Mouse (Mus musculus) spleen, postnatal 10 days (tissue): Measurements from ENCODE around the gene Carmil2.

ENCODE experiments used
- DNase-seq, 2 experiments: peaks; one replicate each; pipeline ENCODE4 v3.0.0; 2021 to 2022; ENCODE audit warnings: low spot score in 2 of 2

Carmil2 gene

DNA sequence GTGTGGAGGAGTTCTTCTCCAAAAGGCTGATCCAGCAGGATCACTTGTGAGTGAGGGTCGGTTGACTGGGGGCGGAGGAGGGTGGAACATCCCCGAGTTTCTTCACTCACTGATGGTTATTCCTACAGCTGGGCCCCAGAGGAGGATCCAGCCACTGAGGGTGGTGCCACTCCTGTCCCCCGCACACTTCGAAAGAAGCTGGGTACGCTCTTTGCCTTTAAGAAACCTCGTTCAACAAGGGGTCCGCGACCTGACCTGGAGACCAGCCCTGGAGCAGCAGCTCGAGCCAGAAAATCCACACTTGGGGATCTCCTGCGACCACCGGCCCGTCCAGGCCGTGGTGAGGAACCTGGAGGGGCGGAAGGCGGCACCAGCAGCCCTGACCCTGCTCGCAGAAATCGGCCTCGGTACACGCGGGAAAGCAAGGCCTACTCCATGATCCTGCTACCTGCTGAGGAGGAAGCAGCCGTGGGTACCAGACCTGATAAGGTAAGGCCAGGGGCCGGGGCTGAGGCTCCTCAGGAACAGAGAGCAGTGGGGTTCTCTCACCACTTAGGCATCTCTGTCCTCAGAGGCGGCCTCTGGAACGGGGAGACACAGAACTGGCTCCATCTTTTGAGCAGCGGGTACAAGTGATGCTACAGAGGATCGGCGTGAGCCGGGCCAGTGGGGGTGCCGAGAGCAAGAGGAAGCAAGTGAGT is 9.2 kb downstream of the Carmil2 start:
- DNase-seq, result no peak

DNA sequence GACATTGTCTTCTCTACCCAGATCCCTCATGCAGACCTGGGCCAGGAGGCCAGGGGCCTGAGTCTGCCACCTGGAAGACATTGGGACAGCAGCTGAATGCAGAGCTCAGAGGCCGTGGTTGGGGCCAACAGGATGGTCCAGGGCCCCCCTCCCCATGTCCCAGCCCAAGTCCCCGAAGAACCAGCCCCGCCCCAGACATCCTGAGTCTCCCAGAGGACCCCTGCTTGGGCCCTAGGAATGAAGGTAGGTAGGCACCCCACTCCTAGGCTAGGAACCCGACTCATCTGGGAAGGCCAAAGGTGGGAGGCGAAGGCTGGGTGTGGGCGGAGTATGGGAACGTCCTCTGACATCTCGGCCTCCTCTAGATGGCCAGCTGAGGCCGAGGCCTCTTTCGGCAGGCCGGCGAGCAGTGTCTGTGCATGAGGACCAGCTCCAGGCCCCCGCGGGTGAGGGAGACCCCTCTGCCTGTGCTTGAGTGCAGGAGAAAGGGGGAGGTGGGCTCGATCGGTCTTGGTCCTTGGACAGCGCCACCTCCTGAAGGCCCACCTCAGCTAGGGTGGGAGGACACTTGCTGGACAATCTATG is 11.2 kb downstream of the Carmil2 start:
- DNase-seq, result no peak

DNA sequence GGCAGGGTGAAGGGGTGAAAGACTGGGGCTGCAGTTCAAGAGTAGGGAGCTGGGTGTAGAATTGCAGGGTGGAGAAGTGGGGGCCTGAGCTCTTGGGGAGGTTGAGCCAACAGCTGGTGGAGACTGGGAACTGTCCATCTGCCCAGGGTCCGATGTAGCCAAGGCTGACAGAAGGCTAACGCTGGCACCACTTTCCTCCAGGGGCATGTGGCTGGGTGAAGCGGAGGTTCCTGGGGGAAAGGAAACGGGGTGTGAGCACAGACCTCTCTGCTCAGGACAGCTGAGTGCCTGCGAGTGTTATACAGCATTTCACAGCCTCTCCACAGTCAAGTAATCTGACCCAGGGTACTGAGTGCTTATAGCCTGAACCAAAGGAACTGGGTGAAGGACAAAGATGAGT is 12.7 kb downstream of the Carmil2 start:
- DNase-seq, result no peak

DNA sequence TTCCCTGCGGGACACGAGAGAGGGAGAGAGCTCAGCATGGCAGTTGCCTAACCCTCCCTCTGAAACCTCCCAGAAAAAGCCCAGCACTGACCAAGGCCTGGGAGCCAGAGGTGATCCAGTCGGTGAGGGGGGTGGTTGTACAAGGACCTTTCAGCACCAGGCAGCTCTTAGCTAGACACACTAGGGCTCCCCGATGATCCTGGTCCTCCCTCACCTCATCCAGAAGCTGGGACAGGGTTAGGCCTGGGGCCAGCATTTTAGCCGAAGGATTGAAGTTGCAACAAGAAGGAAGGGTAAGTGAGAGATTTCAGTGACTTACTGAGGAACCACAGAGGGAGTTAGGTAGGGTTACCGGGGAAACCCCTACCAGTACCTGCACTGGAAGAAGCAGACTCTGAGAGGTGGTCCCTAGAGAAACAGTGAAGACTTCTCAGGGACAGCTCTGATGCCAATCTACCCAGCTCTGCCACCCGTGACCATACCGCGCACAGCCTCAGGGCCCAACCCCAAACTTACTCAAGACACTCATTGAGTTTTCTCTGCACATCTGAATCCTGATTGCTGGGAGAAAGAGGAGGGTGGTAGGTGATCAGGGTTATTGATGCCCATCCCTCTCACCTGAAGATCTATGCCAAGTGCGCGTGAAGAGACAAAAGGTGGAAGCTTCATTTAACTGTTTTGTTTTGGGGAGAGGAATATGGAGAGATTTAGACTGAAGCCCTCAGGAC is 13.6 kb downstream of the Carmil2 start:
- no peak for DNase-seq

GRCm38 (mm10) chr8:105700566-105700965 is 14.5 kb downstream of the Carmil2 start:
- DNase-seq, result peak in 1 of 2 experiments; percentile 79

- peak; percentile 98 for DNase-seq
Observed at GRCm38 (mm10) chr8:105700966-105701824, 15.1 kb downstream of the Carmil2 start, which contains the start of the genes Acd and Pard6a. Gene Acd (minus strand): TSS chr8:105701102. Gene Pard6a (plus strand): TSS chr8:105701148.

DNA sequence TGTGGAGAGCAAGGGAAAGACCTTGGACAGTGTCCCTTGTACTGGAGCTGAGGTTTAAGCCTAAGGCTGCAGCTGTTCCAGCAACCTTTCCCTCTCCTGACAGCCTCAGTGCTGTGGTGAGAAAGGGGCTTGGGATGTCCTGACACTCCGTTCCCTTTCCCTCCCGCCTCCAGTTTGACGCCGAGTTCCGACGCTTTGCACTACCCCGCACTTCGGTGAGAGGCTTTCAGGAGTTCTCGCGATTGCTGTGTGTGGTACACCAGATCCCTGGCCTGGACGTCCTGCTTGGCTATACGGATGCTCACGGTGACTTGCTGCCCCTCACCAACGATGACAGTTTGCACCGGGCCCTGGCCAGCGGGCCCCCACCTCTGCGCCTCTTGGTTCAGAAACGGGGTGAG is 15.9 kb downstream of the Carmil2 start:
- DNase-seq, result peak in 1 of 2 experiments; percentile 32

DNA sequence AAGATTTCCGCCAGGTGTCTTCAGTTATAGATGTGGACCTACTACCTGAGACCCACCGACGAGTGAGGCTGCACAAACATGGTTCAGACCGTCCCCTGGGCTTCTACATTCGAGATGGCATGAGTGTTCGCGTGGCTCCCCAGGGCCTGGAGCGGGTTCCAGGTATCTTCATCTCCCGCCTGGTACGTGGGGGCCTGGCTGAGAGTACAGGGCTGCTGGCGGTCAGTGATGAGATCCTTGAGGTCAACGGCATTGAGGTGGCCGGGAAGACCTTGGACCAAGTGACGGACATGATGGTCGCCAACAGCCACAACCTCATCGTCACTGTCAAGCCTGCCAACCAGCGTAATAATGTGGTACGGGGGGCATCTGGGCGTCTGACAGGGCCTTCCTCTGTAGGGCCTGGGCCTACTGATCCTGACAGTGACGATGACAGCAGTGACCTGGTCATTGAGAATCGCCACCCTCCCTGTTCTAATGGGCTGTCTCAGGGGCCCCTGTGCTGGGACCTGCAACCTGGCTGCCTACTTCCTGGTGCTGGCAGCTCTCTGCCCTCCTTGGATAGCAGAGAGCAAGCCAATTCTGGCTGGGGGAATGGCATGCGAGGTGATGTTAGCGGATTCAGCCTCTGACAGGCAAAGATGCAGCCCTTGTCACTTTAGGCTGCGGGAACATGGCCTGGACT is 16.8 kb downstream of the Carmil2 start:
- peak in 1 of 2 experiments; percentile 17 for DNase-seq

DNA sequence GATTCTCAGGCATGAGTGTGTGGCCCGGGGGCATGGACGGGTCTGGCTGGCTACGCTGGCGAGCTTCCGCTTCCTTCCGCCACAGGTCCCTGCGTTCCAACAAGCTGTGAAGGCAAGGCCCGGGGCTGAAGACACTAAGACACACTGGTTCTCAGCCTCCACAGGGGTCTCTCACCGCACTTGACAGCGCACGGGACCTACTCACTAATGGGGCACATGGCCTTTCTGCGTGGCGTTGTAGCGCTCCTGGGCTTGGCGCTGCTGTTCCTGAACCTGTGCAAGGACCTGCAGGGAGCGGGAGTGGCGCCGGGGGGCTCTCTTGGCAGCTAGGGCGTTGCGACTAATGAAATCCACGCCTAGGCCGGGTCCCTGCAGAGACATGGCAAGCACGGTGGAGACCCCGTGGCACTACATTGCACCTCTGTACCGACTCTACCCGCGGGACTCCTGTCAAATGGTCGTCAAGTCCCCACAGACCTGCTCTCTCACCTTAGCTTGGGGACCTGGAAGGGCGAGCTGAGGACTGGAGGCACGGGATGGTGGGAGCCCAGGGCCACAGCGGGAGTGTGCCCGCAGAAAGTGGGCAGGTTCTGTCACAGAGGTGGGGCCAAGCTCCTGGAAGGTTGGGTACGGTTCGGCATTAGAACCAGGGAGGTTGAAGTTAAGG is 18.2 kb downstream of the Carmil2 start:
- peak in 1 of 2 experiments; percentile 17 for DNase-seq

- DNase-seq, result no peak
Observed at GRCm38 (mm10) chr8:105704955-105705354, 18.9 kb downstream of the Carmil2 start.

DNA sequence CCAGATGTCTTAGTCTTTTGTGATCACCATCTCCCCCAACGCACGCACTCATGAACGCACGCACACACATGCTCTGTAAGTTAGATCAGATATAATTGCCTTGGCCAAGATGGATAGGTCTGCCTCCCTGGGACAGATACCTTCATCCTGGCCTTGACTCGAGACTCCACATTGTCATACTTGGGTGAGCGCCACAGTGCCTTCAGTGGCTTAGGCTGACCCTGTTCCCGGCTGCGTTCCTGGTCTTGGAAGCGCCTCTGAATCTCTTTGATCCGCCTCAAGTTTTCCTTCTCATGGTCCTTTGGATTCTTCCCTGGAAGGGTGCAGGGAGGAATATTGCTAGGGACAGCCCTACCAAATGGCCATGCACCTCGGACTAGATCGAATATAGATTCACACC is 20.4 kb downstream of the Carmil2 start:
- peak in 1 of 2 experiments; percentile 14 for DNase-seq

DNA sequence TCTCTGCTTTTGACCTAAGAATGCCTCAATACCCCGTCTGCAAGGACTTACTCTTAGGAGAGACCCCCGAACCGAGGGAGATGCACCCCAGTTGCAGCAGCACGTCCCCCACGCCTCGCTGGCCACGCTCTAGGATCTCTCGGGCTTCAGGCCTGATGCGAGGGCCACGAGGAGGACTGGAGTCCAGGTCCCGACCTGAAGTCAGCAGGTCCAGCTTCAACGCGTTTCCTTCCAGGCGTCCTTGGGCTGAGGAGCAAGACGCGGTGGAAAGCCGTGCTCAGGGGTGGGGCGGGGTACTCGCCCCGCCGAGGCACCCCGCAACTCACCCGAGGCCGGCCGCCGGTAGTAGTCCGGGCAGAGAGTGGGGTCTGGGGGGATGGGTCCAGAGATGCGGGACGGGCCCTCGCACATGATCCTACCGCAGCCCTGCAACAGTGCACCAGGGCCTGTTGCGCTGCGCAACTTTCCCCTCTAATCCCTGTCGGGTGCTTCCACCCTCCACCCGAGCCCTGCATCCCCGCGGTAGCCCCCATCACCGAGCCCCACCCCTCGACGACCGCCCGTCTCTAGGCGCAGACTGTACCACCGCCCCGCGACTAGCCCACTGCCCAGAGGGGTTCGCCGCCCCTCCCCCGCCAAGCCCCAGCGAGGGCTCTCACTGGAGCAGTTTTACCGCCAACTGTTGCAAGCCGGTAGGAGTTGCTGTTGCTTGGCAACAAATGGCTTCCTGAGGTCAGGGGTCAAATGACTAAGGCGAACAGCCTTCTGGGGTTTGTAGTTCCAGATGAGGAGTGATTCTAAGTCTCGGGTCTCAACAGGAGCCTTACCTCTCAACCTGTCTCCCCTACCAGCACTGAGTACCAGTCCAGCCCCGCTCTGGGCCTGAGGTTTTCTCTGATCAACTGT is 21.7 kb downstream of the Carmil2 start, which contains the start of the genes 4933405L10Rik and Enkd1:
TSS of gene 4933405L10Rik (plus strand) at position 158 of the 906 bp plus-strand sequence.
TSS of gene Enkd1 (minus strand) at position 713 of the 906 bp plus-strand sequence.
- DNase-seq, result peak; percentile 74 to 86

- DNase-seq, result no peak
Observed at GRCm38 (mm10) chr8:105708675-105709074, 22.6 kb downstream of the Carmil2 start.

DNA sequence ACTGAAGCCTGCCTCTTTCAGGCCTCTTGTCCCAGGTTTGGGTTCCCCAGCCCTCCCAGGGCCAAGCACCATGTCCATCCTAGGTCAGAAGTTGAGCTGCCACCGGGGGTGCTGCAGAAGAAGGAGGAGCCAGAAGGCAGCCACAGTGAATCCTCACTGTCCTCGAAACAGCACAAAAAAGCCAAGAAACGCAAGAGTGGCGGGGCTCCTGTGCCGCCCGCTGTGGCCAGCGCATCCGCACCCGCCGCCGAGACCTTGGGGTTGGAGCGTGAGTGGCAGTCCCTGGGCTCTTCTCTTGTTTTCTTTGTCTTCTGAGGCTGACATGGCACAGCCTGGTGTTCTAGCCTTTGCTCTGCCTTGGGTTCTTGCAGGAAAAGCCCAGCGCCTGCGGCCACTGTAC is 23.2 kb downstream of the Carmil2 start:
- DNase-seq, result no peak

- DNase-seq, result no peak
Observed at GRCm38 (mm10) chr8:105712286-105712685, 26.2 kb downstream of the Carmil2 start.

- peak; percentile 88 to 95 for DNase-seq
Observed at GRCm38 (mm10) chr8:105714139-105714538, 28.1 kb downstream of the Carmil2 start.

DNA sequence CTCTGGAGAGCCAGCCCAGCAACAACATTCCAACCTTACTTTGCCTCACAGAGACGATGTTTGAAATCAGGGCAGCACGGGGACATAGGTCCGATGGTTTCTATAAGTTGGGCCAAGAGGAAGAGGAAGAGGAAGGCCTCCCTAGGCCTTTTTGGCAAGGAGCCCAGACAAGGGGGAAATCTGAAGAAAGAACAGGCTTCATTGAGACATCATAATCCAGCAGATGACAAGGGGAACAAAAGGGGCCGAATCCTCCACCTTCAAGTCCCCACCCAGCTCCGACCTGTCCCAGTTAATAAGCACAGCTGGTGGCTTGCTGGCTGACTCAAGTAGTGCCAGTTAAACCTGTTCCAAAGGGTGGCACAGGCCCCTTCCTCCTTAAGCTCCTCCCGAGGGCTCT is 29.0 kb downstream of the Carmil2 start:
- DNase-seq, result no peak

DNA sequence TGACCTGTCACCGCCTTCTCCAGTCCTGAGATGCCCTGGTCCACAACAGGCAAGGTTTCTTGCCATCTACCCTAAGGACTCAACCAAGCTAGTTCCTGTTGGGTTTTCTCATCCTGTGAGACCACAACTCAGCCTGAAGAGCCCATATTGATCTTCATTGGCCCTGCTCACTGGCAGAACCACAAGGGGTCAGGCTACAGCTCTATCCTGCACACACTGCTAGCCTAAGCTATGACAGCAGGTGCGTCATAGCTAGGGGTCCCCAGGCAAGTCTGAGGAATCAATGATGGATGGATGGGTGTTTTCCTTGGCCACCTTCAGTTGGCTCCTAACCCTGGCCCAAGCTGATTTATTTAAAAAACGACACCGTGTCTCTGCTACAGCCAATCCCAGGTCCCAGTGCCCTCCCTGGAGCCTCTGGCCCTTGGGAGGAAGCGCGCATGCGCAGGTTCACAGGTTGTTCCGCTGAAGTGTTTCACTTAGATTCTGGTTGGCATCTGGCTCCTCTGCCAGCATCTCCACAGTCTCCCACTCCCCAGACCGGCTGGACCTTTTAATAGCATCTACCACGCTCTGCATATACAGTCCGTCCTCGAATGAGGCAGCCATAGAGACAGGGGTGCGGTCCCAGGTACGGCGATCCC is 30.4 kb downstream of the Carmil2 start:
- DNase-seq, result no peak

- DNase-seq, result no peak
Observed at GRCm38 (mm10) chr8:105719637-105720036, 33.6 kb downstream of the Carmil2 start.
